Mouse (Mus musculus): ENCODE measurements around the gene 4930402K13Rik.

Gene 4930402K13Rik

DNA sequence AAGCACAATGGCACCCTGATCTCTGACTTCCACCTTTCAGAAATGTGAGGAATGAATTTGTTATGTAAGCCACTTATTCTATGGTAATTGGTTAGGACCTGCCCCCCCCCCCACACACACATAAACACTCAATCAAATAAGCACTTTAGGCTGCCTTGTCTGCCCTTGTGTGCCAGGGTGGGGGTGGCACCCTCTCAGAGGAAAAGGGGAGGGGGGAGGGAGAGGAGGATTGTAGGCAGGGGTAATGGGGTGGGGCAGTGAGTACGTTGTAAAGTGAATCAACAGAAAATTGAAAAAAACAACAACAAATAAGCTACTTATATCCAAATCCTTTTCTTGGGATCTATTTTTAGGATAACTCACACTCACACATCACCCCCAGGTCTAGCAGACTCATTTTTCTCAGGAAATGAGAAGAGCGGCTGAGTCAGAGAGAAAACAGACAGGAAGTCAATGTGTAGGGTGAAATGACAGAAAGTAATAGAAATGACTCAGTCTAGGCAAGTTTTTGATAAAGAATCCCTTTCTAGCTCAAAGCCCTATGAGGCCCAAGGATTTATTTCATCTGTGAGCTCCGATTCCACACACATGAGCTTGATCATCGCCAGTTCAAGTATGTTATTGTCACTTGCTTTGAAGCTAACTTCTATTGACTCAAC is 35.1 kb downstream of the 4930402K13Rik start:
- Histone ChIP-seq H3K9me3 (ENCODE audit: low read length) (0 out of 2 replicates have a peak, but pooled peaks cover under 1% of the 10 kb centered on the region), H3K4me1 (replicated peaks; ENCODE audit: low read depth, low read length) (0 out of 2 replicates have a peak, but pooled peaks cover 3% of the 10 kb centered on the region), H3K27me3 (ENCODE audit: insufficient read depth, low read length) (no peaks in the 10 kb centered on the region), H3K4me3 (replicated peaks; ENCODE audit: low read length) (no peak overlapping the region), H3K36me3 (ENCODE audit: insufficient read depth, low read length) (no peaks in the 10 kb centered on the region)
- TF ChIP-seq POU5F1 (IDR thresholded peaks at IDR 0.05; ENCODE audit: borderline replicate concordance, low read length) (no peak), NANOG (IDR thresholded peaks at IDR 0.05; ENCODE audit: borderline replicate concordance, low read length) (no peak), CTCF (conservative IDR thresholded peaks at IDR 0.05; ENCODE audit: low read length) (no peak)

DNA sequence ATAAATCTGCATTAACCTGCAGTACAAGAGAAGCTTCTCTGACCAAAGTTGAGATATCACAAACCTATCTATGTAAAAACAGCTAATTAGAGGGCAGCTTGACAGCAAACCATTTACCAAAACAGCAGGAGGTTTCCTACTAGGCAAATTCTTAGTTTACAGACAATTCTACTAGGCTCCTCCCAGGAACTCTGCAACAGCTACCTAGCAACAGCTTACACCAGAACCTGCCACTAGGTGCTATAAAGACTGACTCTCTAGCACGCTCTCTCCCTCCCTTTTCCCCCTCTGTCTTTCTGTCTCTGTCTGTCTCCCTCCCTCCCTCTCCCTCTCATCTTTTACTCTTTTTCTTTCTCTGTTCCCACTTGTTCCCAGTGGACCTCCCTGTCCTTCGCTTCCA is 38.3 kb downstream of the 4930402K13Rik start:
- H3K27me3 ChIP-seq (ENCODE audit: insufficient read depth, low read length): no peaks in the 10 kb centered on the region
- H3K4me3 ChIP-seq (replicated peaks; ENCODE audit: low read length): no peak overlapping the region
- no peaks in the 10 kb centered on the region for H3K36me3 ChIP-seq (ENCODE audit: insufficient read depth, low read length)
- H3K4me1 ChIP-seq (replicated peaks; ENCODE audit: low read depth, low read length): 0 out of 2 replicates have a peak, but pooled peaks cover 3% of the 10 kb centered on the region
- no peaks in the 10 kb centered on the region for H3K9me3 ChIP-seq (ENCODE audit: low read length)
- TF ChIP-seq CTCF (conservative IDR thresholded peaks at IDR 0.05; ENCODE audit: low read length): no peak
- TF ChIP-seq NANOG (IDR thresholded peaks at IDR 0.05; ENCODE audit: borderline replicate concordance, low read length): no peak
- TF ChIP-seq POU5F1 (IDR thresholded peaks at IDR 0.05; ENCODE audit: borderline replicate concordance, low read length): no peak

Measured in E14TG2a.4 (cell line).